13 mouse cellular contexts compared by ENCODE assay signal in genomic region chr15:102013651-102014050, GRCm38 (mm10). TPM values are rescaled to one million over a fixed set of nuclear protein-coding genes. Genes with fewer than 3 reads are reported as not detected.
DNase-seq lines count a peak whose midpoint lies in the region; ATAC-seq and TF ChIP-seq lines count a peak whose summit lies in the region.
"Had no signal": no experiment of that assay in that cellular context is flagged by ENCODE, and none has a peak within 500 bp of the region (broad histone marks: within the 10 kb centered on the region; RNA-seq: fewer than 3 reads in every experiment).

No protein-coding gene starts in this region.

- intact Hi-C loops in left cerebral cortex, postnatal 10 days (cut with DNase I), result no loop called here
- intact Hi-C loops in left cerebral cortex, adult 2 months (cut with DNase I), result no loop called here

- DNase-seq in left cerebral cortex, postnatal 10 days (ENCODE audit: extremely low spot score in 1 of 2, low spot score in 2 of 2), result peak; percentile 27 to 54
- DNase-seq in left cerebral cortex, adult 2 months (ENCODE audit: extremely low spot score in 1 of 2, low spot score in 2 of 2), result no peak
- peak; percentile 70 for DNase-seq in R1 (ENCODE audit: low read depth, low spot score)
- no peak for DNase-seq in intestine, embryonic 14.5 days (ENCODE audit: low spot score)
- no peak for DNase-seq in cerebellum, postnatal 36 days
- no peak for DNase-seq in gastrocnemius, postnatal 4 days (ENCODE audit: low spot score in 2 of 2)
- DNase-seq in cerebellum, postnatal 25 days, result no peak
- DNase-seq: liver, embryonic 13.5 days; thymus, adult 2 months had no signal

- H3K27ac ChIP-seq in left cerebral cortex, adult 2 months, result no peak overlapping the region
- H3K27ac ChIP-seq in intestine, embryonic 14.5 days (ENCODE audit: low read depth), result peak overlapping the region; percentile 68
- no peak overlapping the region for H3K27ac ChIP-seq in liver, embryonic 16.5 days (ENCODE audit: low read length)
- H3K27ac ChIP-seq: liver, embryonic 13.5 days had no signal

- H3K27me3 ChIP-seq in intestine, embryonic 14.5 days (replicated peaks; ENCODE audit: control insufficient read depth, insufficient read depth, low read length), result no peaks in the 10 kb centered on the region
- no peaks in the 10 kb centered on the region for H3K27me3 ChIP-seq in liver, embryonic 16.5 days (ENCODE audit: control insufficient read depth, insufficient read depth, low read depth, low read length)
- H3K27me3 ChIP-seq: liver, embryonic 13.5 days had no signal

- no peak overlapping the region for H3K4me2 ChIP-seq in intestine, embryonic 14.5 days (ENCODE audit: low read length)
- no peak overlapping the region for H3K4me2 ChIP-seq in liver, embryonic 16.5 days (ENCODE audit: low read depth, low read length)
- H3K4me2 ChIP-seq: liver, embryonic 13.5 days had no signal

- H3K36me3 ChIP-seq in intestine, embryonic 14.5 days (ENCODE audit: control insufficient read depth, insufficient read depth, low read length), result no peaks in the 10 kb centered on the region
- no peaks in the 10 kb centered on the region for H3K36me3 ChIP-seq in liver, embryonic 16.5 days (ENCODE audit: control insufficient read depth, insufficient read depth)
- H3K36me3 ChIP-seq: liver, embryonic 13.5 days had no signal

- H3K4me3 ChIP-seq in left cerebral cortex, adult 2 months, result no peak overlapping the region
- H3K4me3 ChIP-seq in intestine, embryonic 14.5 days (ENCODE audit: low read depth, low read length), result no peak overlapping the region
- H3K4me3 ChIP-seq in liver, embryonic 16.5 days (ENCODE audit: low read depth, low read length), result no peak overlapping the region
- H3K4me3 ChIP-seq: erythroblast, embryonic 14.5 days; liver, embryonic 13.5 days had no signal

- no peak overlapping the region for H3K9ac ChIP-seq in intestine, embryonic 14.5 days (ENCODE audit: low read length)
- no peak overlapping the region for H3K9ac ChIP-seq in liver, embryonic 16.5 days (ENCODE audit: low read depth, low read length)
- H3K9ac ChIP-seq: liver, embryonic 13.5 days had no signal

- WGBS in intestine, embryonic 14.5 days, result 23% methylated on average over 3 of the region's 3 CpGs
- 49% methylated on average over 3 of the region's 3 CpGs for WGBS in liver, embryonic 16.5 days (ENCODE audit: insufficient replicate concordance)

- no peak for TF ChIP-seq CTCF in left cerebral cortex, adult 2 months (IDR thresholded peaks at IDR 0.05)

- H3K9me3 ChIP-seq in intestine, embryonic 14.5 days (ENCODE audit: control insufficient read depth, low read length), result no peaks in the 10 kb centered on the region
- no peaks in the 10 kb centered on the region for H3K9me3 ChIP-seq in liver, embryonic 16.5 days (replicated peaks; ENCODE audit: control insufficient read depth, low read length)
- H3K9me3 ChIP-seq: liver, embryonic 13.5 days had no signal

- peaks cover 22% of the 10 kb centered on the region for H3K4me1 ChIP-seq in intestine, embryonic 14.5 days (replicated peaks; ENCODE audit: control insufficient read depth, insufficient read depth, low read length)
- peaks cover 6% of the 10 kb centered on the region for H3K4me1 ChIP-seq in liver, embryonic 16.5 days (ENCODE audit: control insufficient read depth, low read depth, low read length)

- ATAC-seq in intestine, embryonic 14.5 days (replicated peaks; ENCODE audit: low FRiP score, low TSS enrichment, low read depth), result peak; percentile 21; the same call in 1 of the 2 replicates
- ATAC-seq in liver, embryonic 16.5 days (ENCODE audit: low read depth), result peak; percentile 30; the same call in 1 of the 2 replicates

RNA-seq across cellular contexts. Expression of gene Krt8, which starts 9.4 kb away (rescaled TPM):
- not detected for total RNA-seq in left cerebral cortex, postnatal 10 days (2021)
- total RNA-seq in left cerebral cortex, adult 2 months (2021), result under 1 TPM in 1 of 2 experiments, not detected in 1; 0.29 TPM
- polyA plus RNA-seq in intestine, embryonic 14.5 days (2014; fragmentation: Nextera tagmentation; extraction: Ambion mirVana), result 381 and 486 TPM in 2 replicates
- 120 and 130 TPM in 2 replicates for polyA plus RNA-seq in liver, embryonic 16.5 days (2015; fragmentation: Nextera tagmentation; extraction: Ambion mirVana)
- total RNA-seq in gastrocnemius, postnatal 4 days (2021), result 1 to 10 TPM; 4.0 to 4.7 TPM
- total RNA-seq: neutrophil, adult 5-6 weeks had no signal

RNA-seq across cellular contexts. Expression of gene Krt18, which starts 14.3 kb away (rescaled TPM):
- total RNA-seq in left cerebral cortex, postnatal 10 days (2021), result under 1 TPM in 1 of 2 experiments, not detected in 1; 0.77 TPM
- under 1 TPM; 0.33 to 0.38 TPM for total RNA-seq in left cerebral cortex, adult 2 months (2021)
- polyA plus RNA-seq in intestine, embryonic 14.5 days (2014; fragmentation: Nextera tagmentation; extraction: Ambion mirVana), result 184 and 210 TPM in 2 replicates
- polyA plus RNA-seq in liver, embryonic 16.5 days (2015; fragmentation: Nextera tagmentation; extraction: Ambion mirVana), result 118 and 119 TPM in 2 replicates
- 1 to 10 TPM; 2.3 to 5.8 TPM for total RNA-seq in gastrocnemius, postnatal 4 days (2021)

RNA-seq across cellular contexts. Expression of gene Krt78, which starts 59.6 kb away (rescaled TPM):
- under 1 TPM in 1 of 2 experiments, not detected in 1; 0.09 TPM for total RNA-seq in left cerebral cortex, postnatal 10 days (2021)
- not detected for total RNA-seq in left cerebral cortex, adult 2 months (2021)
- 0.09 TPM in 1 of 2 replicates, not detected in the other for polyA plus RNA-seq in intestine, embryonic 14.5 days (2014; fragmentation: Nextera tagmentation; extraction: Ambion mirVana)
- not detected in 2 replicates for polyA plus RNA-seq in liver, embryonic 16.5 days (2015; fragmentation: Nextera tagmentation; extraction: Ambion mirVana)
- total RNA-seq in gastrocnemius, postnatal 4 days (2021), result not detected
- total RNA-seq: neutrophil, adult 5-6 weeks had no signal
- polyA plus RNA-seq: heart, embryonic 16.5 days had no signal

RNA-seq across cellular contexts. Expression of gene Eif4b, which starts 59.9 kb away (rescaled TPM):
- 100 to 1,000 TPM; 176 to 177 TPM for total RNA-seq in left cerebral cortex, postnatal 10 days (2021)
- total RNA-seq in left cerebral cortex, adult 2 months (2021), result 100 to 1,000 TPM; 163 to 167 TPM
- polyA plus RNA-seq in intestine, embryonic 14.5 days (2014; fragmentation: Nextera tagmentation; extraction: Ambion mirVana), result 141 and 152 TPM in 2 replicates
- polyA plus RNA-seq in liver, embryonic 16.5 days (2015; fragmentation: Nextera tagmentation; extraction: Ambion mirVana), result 42.7 and 43.6 TPM in 2 replicates
- 100 to 1,000 TPM; 182 to 199 TPM for total RNA-seq in gastrocnemius, postnatal 4 days (2021)

Comparison
In these comparisons a context has a peak if more than half of its experiments do, and no peak if none do; other contexts are left out.
1. DNase-seq: peak in left cerebral cortex, postnatal 10 days (2 of 2) and R1 (single experiment); none in left cerebral cortex, adult 2 months (0 of 2), intestine, embryonic 14.5 days (single experiment), cerebellum, postnatal 36 days (0 of 2), gastrocnemius, postnatal 4 days (0 of 2) and cerebellum, postnatal 25 days (0 of 2).